Mouse (Mus musculus) kidney, embryonic 15.5 days (tissue): ENCODE measurements around the gene Ptprg. TPM values are rescaled to one million over a fixed set of nuclear protein-coding genes. Genes with fewer than 3 reads are reported as not detected.

ENCODE experiments used
- ATAC-seq: fragments of 200-750 bp; cut with Nextera tagmentation; replicated peaks from 2 replicates; pipeline ENCODE4 v1.8.0; 2017; ENCODE audit warnings: moderate TSS enrichment; ENCODE audit not compliant: low FRiP score
- H3K27ac ChIP-seq: fragments of 300-500 bp; sonication (generic); 2 replicates; pipeline ENCODE4 v1.5.1; 2015; ENCODE audit warnings: mild to moderate bottlenecking, inconsistent platforms
- H3K27me3 ChIP-seq: fragments of 300-500 bp; sonication (generic); 2 replicates; pipeline ENCODE4 v1.6.1; 2015; ENCODE audit warnings: inconsistent platforms
- H3K36me3 ChIP-seq: fragments of 300-500 bp; sonication (generic); 2 replicates; pipeline ENCODE4 v1.6.1; 2015; ENCODE audit warnings: inconsistent platforms
- H3K4me1 ChIP-seq: fragments of 300-500 bp; sonication (generic); 2 replicates; pipeline ENCODE4 v1.6.1; 2015; ENCODE audit warnings: inconsistent platforms
- H3K4me2 ChIP-seq: fragments of 300-500 bp; sonication (generic); 2 replicates; pipeline ENCODE4 v1.6.1; 2015; ENCODE audit warnings: moderate library complexity, mild to moderate bottlenecking, inconsistent platforms
- H3K4me3 ChIP-seq: fragments of 300-500 bp; sonication (generic); replicated peaks from 2 replicates; pipeline ENCODE4 v1.5.1; 2015; ENCODE audit warnings: mild to moderate bottlenecking, inconsistent platforms
- H3K9ac ChIP-seq: fragments of 300-500 bp; sonication (generic); 2 replicates; pipeline ENCODE4 v1.6.1; 2015; ENCODE audit warnings: mild to moderate bottlenecking, inconsistent platforms
- H3K9me3 ChIP-seq: fragments of 300-500 bp; sonication (generic); replicated peaks from 2 replicates; pipeline ENCODE4 v1.6.1; 2016; ENCODE audit warnings: inconsistent platforms
- WGBS: fragments of 180-500 bp; shearing (Covaris S2); methylation state at CpG from one replicate; pipeline ENCODE4 v1.1.7; 2015; ENCODE audit warnings: mixed read lengths; 5-methylcytosine and 5-hydroxymethylcytosine counted together
- polyA plus RNA-seq: library from polyadenylated mRNA; unstranded; fragments of >200 nt; fragmentation: Nextera tagmentation; extraction: Ambion mirVana; gene quantifications from 2 replicates; pipeline ENCODE4 v1.2.1, GENCODE M21; 2015

The Ptprg gene
- polyA plus RNA-seq, 1 experiment from 2014 or later = 40.4 TPM

GRCm38 (mm10) chr14:11722101-11722500, 168.8 kb downstream of the Ptprg start:
- Histone ChIP-seq H3K4me2 (no peak overlapping the region), H3K4me3 (no peak overlapping the region), H3K27ac (no peak overlapping the region), H3K9ac (no peak overlapping the region), H3K9me3 (no peaks in the 10 kb centered on the region), H3K4me1 (0 out of 2 replicates have a peak, but pooled peaks cover 2% of the 10 kb centered on the region), H3K27me3 (no peaks in the 10 kb centered on the region), H3K36me3 (no peaks in the 10 kb centered on the region)
- 48% methylated on average over 5 of the region's 5 CpGs for WGBS
- no peak for ATAC-seq

GRCm38 (mm10) chr14:11723876-11724275, 170.5 kb downstream of the Ptprg start:
- Histone ChIP-seq H3K36me3 (no peaks in the 10 kb centered on the region), H3K4me1 (0 out of 2 replicates have a peak, but pooled peaks cover 2% of the 10 kb centered on the region), H3K27ac (no peak overlapping the region), H3K9ac (no peak overlapping the region), H3K4me2 (no peak overlapping the region), H3K4me3 (no peak overlapping the region), H3K27me3 (no peaks in the 10 kb centered on the region), H3K9me3 (no peaks in the 10 kb centered on the region)
- ATAC-seq = no peak
- 94% methylated on average over 7 of the region's 7 CpGs for WGBS

GRCm38 (mm10) chr14:11731223-11731920, 178.0 kb downstream of the Ptprg start:
- no peaks in the 10 kb centered on the region for H3K36me3 ChIP-seq
- no peak overlapping the region for H3K27ac ChIP-seq
- no peak overlapping the region for H3K4me3 ChIP-seq
- WGBS = 25% methylated on average over 7 of the region's 7 CpGs
- H3K9ac ChIP-seq = no peak overlapping the region
- no peaks in the 10 kb centered on the region for H3K9me3 ChIP-seq
- no peaks in the 10 kb centered on the region for H3K27me3 ChIP-seq
- H3K4me1 ChIP-seq = peaks cover 13% of the 10 kb centered on the region
- no peak overlapping the region for H3K4me2 ChIP-seq
- no peak for ATAC-seq

GRCm38 (mm10) chr14:11732376-11732775, 179.0 kb downstream of the Ptprg start:
- ATAC-seq = no peak
- Histone ChIP-seq H3K27ac (no peak overlapping the region), H3K9ac (no peak overlapping the region), H3K27me3 (no peaks in the 10 kb centered on the region), H3K4me3 (no peak overlapping the region), H3K4me1 (peaks cover 13% of the 10 kb centered on the region), H3K9me3 (no peaks in the 10 kb centered on the region), H3K4me2 (no peak overlapping the region), H3K36me3 (no peaks in the 10 kb centered on the region)

GRCm38 (mm10) chr14:11743726-11744125, 190.4 kb downstream of the Ptprg start:
- Histone ChIP-seq H3K9me3 (no peaks in the 10 kb centered on the region), H3K27me3 (no peaks in the 10 kb centered on the region), H3K4me3 (no peak overlapping the region), H3K9ac (no peak overlapping the region), H3K36me3 (no peaks in the 10 kb centered on the region), H3K4me2 (no peak overlapping the region), H3K4me1 (no peaks in the 10 kb centered on the region), H3K27ac (no peak overlapping the region)
- WGBS = 93% methylated on average over 1 of the region's 1 CpGs
- no peak for ATAC-seq

- H3K9ac ChIP-seq = no peak overlapping the region
- H3K27ac ChIP-seq = no peak overlapping the region
- H3K9me3 ChIP-seq = no peaks in the 10 kb centered on the region
- no peaks in the 10 kb centered on the region for H3K36me3 ChIP-seq
- no peak overlapping the region for H3K4me2 ChIP-seq
- peaks cover 9% of the 10 kb centered on the region for H3K4me1 ChIP-seq
- H3K27me3 ChIP-seq = no peaks in the 10 kb centered on the region
- WGBS = 66% methylated on average over 8 of the region's 8 CpGs
- no peak overlapping the region for H3K4me3 ChIP-seq
- ATAC-seq = no peak
Observed at GRCm38 (mm10) chr14:11752678-11753077, 199.3 kb downstream of the Ptprg start.

- Histone ChIP-seq H3K9ac (no peak overlapping the region), H3K4me2 (no peak overlapping the region), H3K36me3 (no peaks in the 10 kb centered on the region), H3K9me3 (no peaks in the 10 kb centered on the region), H3K27ac (no peak overlapping the region), H3K4me1 (peaks cover 19% of the 10 kb centered on the region), H3K27me3 (no peaks in the 10 kb centered on the region), H3K4me3 (no peak overlapping the region)
- WGBS = 73% methylated on average over 4 of the region's 4 CpGs
- ATAC-seq = no peak
Observed at GRCm38 (mm10) chr14:11754656-11755055, 201.3 kb downstream of the Ptprg start.

- no peaks in the 10 kb centered on the region for H3K9me3 ChIP-seq
- 86% methylated on average over 6 of the region's 6 CpGs for WGBS
- H3K27me3 ChIP-seq = no peaks in the 10 kb centered on the region
- no peak for ATAC-seq
- H3K4me2 ChIP-seq = no peak overlapping the region
- H3K4me3 ChIP-seq = no peak overlapping the region
- H3K36me3 ChIP-seq = no peaks in the 10 kb centered on the region
- H3K9ac ChIP-seq = no peak overlapping the region
- H3K4me1 ChIP-seq = peaks cover 27% of the 10 kb centered on the region
- H3K27ac ChIP-seq = no peak overlapping the region
Observed at GRCm38 (mm10) chr14:11758185-11758584, 204.9 kb downstream of the Ptprg start.

GRCm38 (mm10) chr14:11759356-11759755, 206.0 kb downstream of the Ptprg start:
- Histone ChIP-seq H3K9ac (no peak overlapping the region), H3K4me2 (no peak overlapping the region), H3K9me3 (no peaks in the 10 kb centered on the region), H3K27ac (no peak overlapping the region), H3K27me3 (no peaks in the 10 kb centered on the region), H3K4me1 (peaks cover 32% of the 10 kb centered on the region), H3K4me3 (no peak overlapping the region), H3K36me3 (no peaks in the 10 kb centered on the region)
- ATAC-seq = no peak
- WGBS = 88% methylated on average over 1 of the region's 1 CpGs

GRCm38 (mm10) chr14:11762995-11763394, 209.7 kb downstream of the Ptprg start:
- no peaks in the 10 kb centered on the region for H3K9me3 ChIP-seq
- 50% methylated on average over 7 of the region's 7 CpGs for WGBS

GRCm38 (mm10) chr14:11772736-11773135, 219.4 kb downstream of the Ptprg start:
- Histone ChIP-seq H3K4me2 (no peak overlapping the region), H3K27me3 (no peaks in the 10 kb centered on the region), H3K4me1 (peaks cover 32% of the 10 kb centered on the region), H3K9me3 (no peaks in the 10 kb centered on the region), H3K36me3 (no peaks in the 10 kb centered on the region), H3K4me3 (no peak overlapping the region), H3K9ac (no peak overlapping the region), H3K27ac (no peak overlapping the region)
- 56% methylated on average over 5 of the region's 5 CpGs for WGBS
- no peak for ATAC-seq

More at GRCm38 (mm10) chr14:11762995-11763394, 209.7 kb downstream of the Ptprg start:
- no peaks in the 10 kb centered on the region for H3K27me3 ChIP-seq
- no peak overlapping the region for H3K9ac ChIP-seq
- H3K36me3 ChIP-seq = no peaks in the 10 kb centered on the region
- peaks cover 42% of the 10 kb centered on the region for H3K4me1 ChIP-seq
- no peak overlapping the region for H3K4me2 ChIP-seq
- no peak overlapping the region for H3K4me3 ChIP-seq
- peak; percentile 79 for ATAC-seq
- H3K27ac ChIP-seq = no peak overlapping the region

GRCm38 (mm10) chr14:11774476-11775037, 221.2 kb downstream of the Ptprg start:
- H3K36me3 ChIP-seq = no peaks in the 10 kb centered on the region
- no peak for ATAC-seq
- H3K9me3 ChIP-seq = no peaks in the 10 kb centered on the region
- no peak overlapping the region for H3K4me3 ChIP-seq
- H3K27me3 ChIP-seq = no peaks in the 10 kb centered on the region
- WGBS = 31% methylated on average over 4 of the region's 4 CpGs
- peaks cover 30% of the 10 kb centered on the region for H3K4me1 ChIP-seq
- no peak overlapping the region for H3K4me2 ChIP-seq
- H3K9ac ChIP-seq = no peak overlapping the region
- H3K27ac ChIP-seq = no peak overlapping the region
